Mouse (Mus musculus) limb, embryonic 11.5 days (tissue): ENCODE measurements around the gene Tnni2. TPM values are rescaled to one million over a fixed set of nuclear protein-coding genes. Genes with fewer than 3 reads are reported as not detected.

Source experiments
- ATAC-seq: fragments of 200-750 bp; cut with Nextera tagmentation; 2 replicates; pipeline ENCODE4 v1.8.0; 2017; ENCODE audit warnings: low read depth; ENCODE audit not compliant: insufficient number of reproducible peaks, low FRiP score, low TSS enrichment
- DNase-seq: peaks from one replicate; pipeline ENCODE4 v3.0.0-alpha.2; 2015; ENCODE audit warnings: low spot score
- H3K27ac ChIP-seq: fragments of 300-500 bp; sonication (generic); replicated peaks from 2 replicates; pipeline ENCODE4 v1.5.1; 2014; ENCODE audit warnings: low read depth, mild to moderate bottlenecking, low read length
- H3K27me3 ChIP-seq: fragments of 300-500 bp; sonication (generic); 2 replicates; pipeline ENCODE4 v1.6.1; 2014; ENCODE audit warnings: mild to moderate bottlenecking, low read length, mixed read lengths; ENCODE audit not compliant: control insufficient read depth, insufficient read depth
- H3K36me3 ChIP-seq: fragments of 300-500 bp; sonication (generic); 2 replicates; pipeline ENCODE4 v1.6.1; 2014; ENCODE audit warnings: mild to moderate bottlenecking, low read length, moderate library complexity, mixed read lengths; ENCODE audit not compliant: control insufficient read depth, insufficient read depth
- H3K4me1 ChIP-seq: fragments of 300-500 bp; sonication (generic); 2 replicates; pipeline ENCODE4 v1.6.1; 2014; ENCODE audit warnings: low read length, mixed read lengths; ENCODE audit not compliant: control insufficient read depth, insufficient read depth
- H3K4me2 ChIP-seq: fragments of 300-500 bp; sonication (generic); 2 replicates; pipeline ENCODE4 v1.6.1; 2014; ENCODE audit warnings: low read depth, mild to moderate bottlenecking, moderate library complexity; ENCODE audit not compliant: severe bottlenecking
- H3K4me3 ChIP-seq: fragments of 300-500 bp; sonication (generic); 2 replicates; pipeline ENCODE4 v1.5.1; 2014; ENCODE audit warnings: low read depth, low read length
- H3K9ac ChIP-seq: fragments of 300-500 bp; sonication (generic); 2 replicates; pipeline ENCODE4 v1.6.1; 2014; ENCODE audit warnings: mild to moderate bottlenecking, low read length
- H3K9me3 ChIP-seq: fragments of 300-500 bp; sonication (generic); 2 replicates; pipeline ENCODE4 v1.6.1; 2016; ENCODE audit warnings: low read length; ENCODE audit not compliant: control insufficient read depth
- WGBS: fragments of 180-500 bp; shearing (Covaris S2); extraction: QIAGEN DNeasy Blood & Tissue Kit; methylation state at CpG from one replicate; pipeline ENCODE4 v1.1.7; 2014; 5-methylcytosine and 5-hydroxymethylcytosine counted together
- polyA plus RNA-seq: library from polyadenylated mRNA; unstranded; fragments of >200 nt; fragmentation: Nextera tagmentation; extraction: Ambion mirVana; gene quantifications from 2 replicates; pipeline ENCODE4 v1.2.1, GENCODE M21; 2014

Tnni2 gene
- 7.0 and 10.3 TPM in 2 replicates for polyA plus RNA-seq

DNA sequence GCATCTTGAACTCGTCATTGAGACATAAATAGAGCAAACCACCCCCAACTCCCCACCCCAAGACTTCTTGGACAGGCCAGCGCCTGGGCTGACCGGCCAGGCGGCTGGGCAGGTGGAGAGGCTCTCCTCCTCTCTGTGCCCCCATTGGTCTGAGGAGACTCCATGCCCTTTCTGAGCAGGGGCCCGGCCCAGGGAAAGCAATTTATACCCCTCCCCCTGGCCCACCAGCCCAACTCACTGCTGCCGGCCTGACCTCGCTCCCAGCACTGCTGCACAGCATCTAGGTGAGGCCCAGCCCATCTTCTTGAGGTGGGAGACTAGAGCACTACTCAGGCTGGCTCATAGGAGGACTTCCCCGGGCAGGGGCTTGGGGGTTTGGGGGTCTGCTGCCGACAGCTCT, at the start of gene Tnni2:
Gene Tnni2, plus strand, starts transcription at position 224 of the 400 bp plus-strand sequence.
- Histone ChIP-seq H3K4me3 (no peak within 1 kb of the TSS), H3K36me3 (no peaks in the 10 kb centered on the region), H3K9ac (0 out of 2 replicates have a peak within 1 kb of the TSS, but pooled peaks have one; percentile 24), H3K4me2 (no peak within 1 kb of the TSS), H3K27me3 (no peaks in the 10 kb centered on the region), H3K27ac (peak within 1 kb of the TSS; percentile 54), H3K4me1 (peaks cover 18% of the 10 kb centered on the region), H3K9me3 (no peaks in the 10 kb centered on the region)
- no peak for ATAC-seq
- WGBS = 72% methylated on average over 9 of the region's 9 CpGs
- no peak for DNase-seq

DNA sequence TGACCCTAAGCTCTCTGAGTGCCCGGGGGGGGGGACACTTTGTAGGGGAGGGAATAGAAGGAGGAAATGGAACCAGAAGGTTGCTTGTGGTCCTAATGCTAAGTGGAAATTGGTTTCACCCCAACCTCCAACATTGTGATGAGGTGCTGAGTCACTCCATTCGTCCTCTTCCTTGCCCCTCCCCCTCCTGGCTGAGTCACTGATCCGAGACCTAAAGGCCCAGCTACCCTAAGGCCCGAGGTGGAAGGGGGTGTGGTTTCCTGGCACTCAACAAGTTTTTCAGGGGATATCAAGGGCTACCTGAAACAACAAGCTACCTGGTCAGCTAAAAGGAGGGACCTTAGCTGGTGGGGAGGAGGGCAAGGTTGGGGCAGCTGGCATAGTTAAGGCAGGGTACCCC, 48.4 kb upstream of the Tnni2 start:
- Histone ChIP-seq H3K9me3 (no peaks in the 10 kb centered on the region), H3K36me3 (no peaks in the 10 kb centered on the region), H3K4me2 (no peak overlapping the region), H3K9ac (no peak overlapping the region), H3K27me3 (no peaks in the 10 kb centered on the region), H3K4me3 (no peak overlapping the region), H3K4me1 (no peaks in the 10 kb centered on the region), H3K27ac (no peak overlapping the region)
- no peak for DNase-seq
- 32% methylated on average over 4 of the region's 4 CpGs for WGBS
- ATAC-seq = no peak

DNA sequence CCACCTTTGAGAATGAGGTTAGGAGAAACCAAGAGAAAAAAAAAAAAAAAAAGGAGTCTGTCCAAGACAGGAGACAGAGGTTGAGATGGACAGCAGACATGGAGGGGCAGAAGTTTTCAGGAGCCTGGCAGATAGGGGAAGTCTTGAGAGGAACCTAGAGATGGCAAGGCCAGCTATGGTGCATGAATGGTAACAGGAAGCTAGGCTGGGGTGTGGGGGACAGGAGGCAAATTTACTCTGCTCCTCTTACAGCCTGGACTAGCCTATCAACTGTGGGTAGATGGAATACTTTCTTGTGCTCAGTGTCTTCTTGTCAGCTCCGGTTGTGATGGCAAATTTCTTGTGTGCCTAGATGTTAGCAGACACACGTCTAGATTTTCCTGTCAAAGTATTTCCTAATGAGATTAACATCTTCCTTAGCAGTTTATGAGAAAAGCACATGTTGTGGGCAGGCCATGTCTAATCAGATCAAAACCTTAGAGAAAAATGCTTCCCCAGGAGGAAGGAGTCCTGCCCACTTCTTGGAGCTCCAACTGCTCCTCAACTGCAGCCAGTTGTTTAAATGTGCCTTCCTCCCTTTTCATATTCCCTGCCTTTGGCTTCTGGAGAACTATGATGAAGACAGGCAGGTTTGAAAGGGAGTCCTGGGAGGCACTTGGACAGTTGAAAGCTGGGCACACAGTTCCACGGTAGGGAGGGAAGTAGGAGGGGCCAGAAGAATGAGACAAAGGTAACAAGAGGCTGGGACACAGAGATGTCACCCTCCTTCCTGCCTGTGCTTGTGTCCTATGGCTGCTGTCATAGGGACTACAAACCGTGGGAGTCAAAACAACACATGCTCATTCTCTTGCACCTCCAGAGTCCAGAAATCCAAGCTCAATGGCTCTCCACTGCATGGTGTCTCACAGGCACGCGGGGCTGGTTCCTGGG, 47.1 kb upstream of the Tnni2 start:
- ATAC-seq = no peak
- Histone ChIP-seq H3K36me3 (no peaks in the 10 kb centered on the region), H3K9me3 (no peaks in the 10 kb centered on the region), H3K4me1 (no peaks in the 10 kb centered on the region), H3K9ac (no peak overlapping the region), H3K4me2 (no peak overlapping the region), H3K4me3 (no peak overlapping the region), H3K27me3 (no peaks in the 10 kb centered on the region), H3K27ac (no peak overlapping the region)
- 75% methylated on average over 6 of the region's 6 CpGs for WGBS
- no peak for DNase-seq

DNA sequence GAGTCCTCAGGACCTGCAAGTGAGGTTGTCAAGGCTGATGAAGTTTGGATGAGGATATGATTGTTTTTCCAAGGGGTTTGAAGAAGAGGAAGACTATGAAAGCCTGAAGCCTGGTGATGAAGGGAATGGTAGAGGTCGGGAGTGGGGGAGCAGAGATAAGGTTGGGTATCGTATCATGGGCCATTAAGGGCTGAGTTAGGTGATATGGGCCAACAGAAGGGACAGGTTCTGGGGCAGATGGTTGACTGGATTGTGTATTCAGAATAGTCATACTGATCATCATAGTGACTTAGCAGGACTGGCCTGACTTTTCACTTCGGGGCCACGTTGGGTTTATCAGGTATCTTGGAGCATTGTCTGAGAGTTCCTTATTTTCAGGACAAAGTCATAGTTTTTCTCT, 46.1 kb upstream of the Tnni2 start:
- DNase-seq (no peak), ATAC-seq (no peak)
- WGBS = 86% methylated on average over 4 of the region's 4 CpGs
- H3K9me3 ChIP-seq = no peaks in the 10 kb centered on the region
- no peak overlapping the region for H3K4me2 ChIP-seq
- no peak overlapping the region for H3K9ac ChIP-seq
- H3K36me3 ChIP-seq = no peaks in the 10 kb centered on the region
- H3K4me1 ChIP-seq = no peaks in the 10 kb centered on the region
- no peaks in the 10 kb centered on the region for H3K27me3 ChIP-seq
- no peak overlapping the region for H3K4me3 ChIP-seq
- no peak overlapping the region for H3K27ac ChIP-seq

DNA sequence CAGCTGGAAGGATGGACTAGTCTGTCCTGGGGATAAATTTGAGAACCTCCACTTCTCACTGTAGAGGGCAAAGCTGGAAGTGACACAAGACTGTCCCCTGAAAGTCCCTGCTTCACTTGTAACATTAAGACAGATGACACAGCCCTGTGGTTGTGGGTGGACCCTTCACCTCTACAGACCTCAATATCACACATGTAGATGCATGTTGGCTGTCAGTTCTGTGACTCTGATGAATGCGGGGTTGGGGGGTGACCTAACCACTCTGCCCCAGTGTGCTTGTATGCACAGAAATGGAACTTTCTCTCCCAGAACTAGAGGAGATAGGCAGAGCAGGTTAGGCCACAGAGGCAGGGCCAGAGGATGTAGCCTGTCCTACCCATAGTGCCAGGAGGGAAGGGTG, 45.0 kb upstream of the Tnni2 start:
- Histone ChIP-seq H3K9ac (no peak overlapping the region), H3K36me3 (no peaks in the 10 kb centered on the region), H3K27ac (no peak overlapping the region), H3K4me1 (no peaks in the 10 kb centered on the region), H3K27me3 (no peaks in the 10 kb centered on the region), H3K4me3 (no peak overlapping the region), H3K4me2 (no peak overlapping the region), H3K9me3 (no peaks in the 10 kb centered on the region)
- DNase-seq (no peak), ATAC-seq (no peak)
- 97% methylated on average over 1 of the region's 1 CpGs for WGBS

DNA sequence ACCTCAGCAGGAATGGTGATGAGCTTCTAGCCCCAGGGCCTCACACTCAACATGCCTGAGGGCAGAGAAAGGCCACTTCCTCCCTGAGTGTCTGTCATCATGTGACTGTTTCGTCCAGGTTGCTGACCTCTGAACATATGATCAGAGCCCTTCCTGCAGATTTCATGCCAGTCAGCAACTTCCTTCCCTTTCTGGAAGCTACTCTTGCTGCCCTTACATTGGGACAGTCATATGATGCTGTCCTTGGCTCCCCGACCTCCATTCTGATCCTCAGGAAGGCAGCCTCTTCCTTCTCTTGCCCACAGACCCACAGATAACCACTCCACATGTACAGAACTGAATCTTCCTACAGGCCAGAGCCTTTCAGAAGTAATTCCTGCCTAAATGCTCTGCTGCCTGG, 43.6 kb upstream of the Tnni2 start:
- Histone ChIP-seq H3K9me3 (no peaks in the 10 kb centered on the region), H3K27ac (no peak overlapping the region), H3K9ac (no peak overlapping the region), H3K4me1 (no peaks in the 10 kb centered on the region), H3K27me3 (no peaks in the 10 kb centered on the region), H3K4me2 (no peak overlapping the region), H3K4me3 (no peak overlapping the region), H3K36me3 (no peaks in the 10 kb centered on the region)
- ATAC-seq = no peak
- 48% methylated on average over 2 of the region's 2 CpGs for WGBS
- DNase-seq = no peak

DNA sequence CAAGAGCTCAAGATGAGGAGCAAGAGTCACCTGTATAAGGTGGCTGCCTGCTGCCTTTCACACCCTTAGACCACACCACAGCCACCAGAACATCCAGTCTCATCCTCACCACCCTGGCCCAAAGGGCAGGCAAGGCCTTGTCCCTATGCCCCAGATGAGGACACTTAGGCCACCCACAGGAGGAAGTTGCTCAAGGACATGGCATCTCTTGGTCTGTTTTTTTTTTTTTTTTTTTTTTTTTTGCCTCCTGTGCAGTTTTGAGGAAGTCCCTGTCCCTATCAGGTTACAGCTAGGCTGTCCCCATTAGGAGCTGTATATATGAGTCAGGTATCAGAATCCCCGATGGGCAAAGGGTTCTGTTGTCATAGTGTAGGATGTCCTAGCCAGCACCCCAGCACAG, 42.4 kb upstream of the Tnni2 start:
- no peak overlapping the region for H3K4me2 ChIP-seq
- no peaks in the 10 kb centered on the region for H3K4me1 ChIP-seq
- no peaks in the 10 kb centered on the region for H3K9me3 ChIP-seq

DNA sequence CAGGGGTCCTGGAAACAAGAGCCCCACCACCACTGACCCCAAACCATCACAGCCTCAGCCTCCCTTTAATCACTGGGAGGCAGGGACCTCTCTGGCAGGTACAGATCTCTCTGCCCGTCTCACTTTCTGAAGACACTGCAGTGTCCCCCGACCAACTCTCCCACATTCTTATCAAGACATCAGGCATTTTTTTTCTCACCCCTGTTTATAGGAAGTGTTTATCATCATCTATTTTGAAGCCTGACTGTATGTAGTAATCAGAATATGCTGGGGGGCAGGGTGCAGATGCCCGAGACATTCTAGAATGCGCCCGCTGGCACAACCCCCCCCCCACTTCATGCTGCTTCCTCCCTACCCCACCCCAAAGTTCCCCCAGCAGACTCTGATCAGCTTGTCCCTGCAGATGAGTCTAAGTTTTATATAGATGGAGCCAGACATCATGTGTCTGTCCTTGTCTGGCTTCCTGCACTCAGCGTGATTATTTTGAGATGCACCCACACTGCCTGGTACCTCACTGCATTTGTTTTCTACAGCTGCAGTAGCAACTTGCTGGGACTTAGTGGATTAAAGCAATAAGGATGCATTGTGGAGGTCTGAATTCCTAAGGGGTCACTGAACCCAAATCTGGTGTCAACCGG, 41.4 kb upstream of the Tnni2 start:
- no peak overlapping the region for H3K4me2 ChIP-seq
- H3K9ac ChIP-seq = no peak overlapping the region
- no peaks in the 10 kb centered on the region for H3K36me3 ChIP-seq
- no peaks in the 10 kb centered on the region for H3K4me1 ChIP-seq
- DNase-seq (no peak), ATAC-seq (no peak)
- no peaks in the 10 kb centered on the region for H3K9me3 ChIP-seq
- H3K4me3 ChIP-seq = no peak overlapping the region
- WGBS = 77% methylated on average over 7 of the region's 7 CpGs
- no peak overlapping the region for H3K27ac ChIP-seq
- no peaks in the 10 kb centered on the region for H3K27me3 ChIP-seq

More for the DNA sequence above, 42.4 kb upstream of the Tnni2 start:
- Histone ChIP-seq H3K9ac (no peak overlapping the region), H3K4me3 (no peak overlapping the region), H3K36me3 (no peaks in the 10 kb centered on the region), H3K27ac (no peak overlapping the region), H3K27me3 (no peaks in the 10 kb centered on the region)
- ATAC-seq = no peak
- WGBS = 81% methylated on average over 1 of the region's 1 CpGs
- DNase-seq = no peak
